Mouse (Mus musculus) kidney, adult 2 months (tissue): ENCODE measurements at regions not wholly inside any gene's neighbourhood (a gene's known extent, or its start where the extent isn't known, plus 50 kb on each side); places are given as distances from the start of the nearest gene placed in this dataset.

Experiments
- CTCF ChIP-seq: fragments of 200-500 bp; conservative IDR thresholded peaks from 2 replicates; pipeline ENCODE4 v1.5.1; 2011; ENCODE audit warnings: low read depth, mild to moderate bottlenecking, control low read depth, low read length, moderate library complexity, mixed read lengths; ENCODE audit not compliant: insufficient read depth, insufficient read length
- POLR2A ChIP-seq: fragments of 200-500 bp; IDR thresholded peaks from one replicate; pipeline ENCODE4 v1.6.1; 2011; ENCODE audit warnings: low read depth, low read length, control low read depth

- TF ChIP-seq CTCF, result no peak
- no peak for TF ChIP-seq POLR2A
Observed at GRCm38 (mm10) chr11:63230786-63231185, 102.0 kb downstream of the Pmp22 start.
